Mouse (Mus musculus) C2C12 (cell line): ENCODE results near the gene Slc25a27. TPM values are rescaled to one million over a fixed set of nuclear protein-coding genes. Genes with fewer than 3 reads are reported as not detected.

Experiments
- H3K27me3 ChIP-seq: one replicate; pipeline ENCODE4 v1.6.1; 2011; ENCODE audit not compliant: control insufficient read depth, insufficient read depth, insufficient read length
- H3K36me3 ChIP-seq: one replicate; pipeline ENCODE4 v1.6.1; 2011; ENCODE audit not compliant: control insufficient read depth, insufficient read depth
- H3K4me3 ChIP-seq: one replicate; pipeline ENCODE4 v1.5.1; 2011; ENCODE audit warnings: mild to moderate bottlenecking, control low read depth; ENCODE audit not compliant: poor library complexity, insufficient read depth, severe bottlenecking
- H3K79me2 ChIP-seq: one replicate; pipeline ENCODE4 v1.6.1; 2011; ENCODE audit not compliant: control insufficient read depth, insufficient read depth
- H3K79me3 ChIP-seq: one replicate; pipeline ENCODE4 v1.6.1; 2011; ENCODE audit warnings: low read depth, control low read depth
- H3ac ChIP-seq: one replicate; pipeline ENCODE3; 2011; ENCODE audit warnings: low read depth; ENCODE audit not compliant: control insufficient read depth, insufficient read length
- CEBPB ChIP-seq: IDR thresholded peaks from one replicate; pipeline ENCODE4 v1.6.1; 2011; ENCODE audit warnings: low read depth, mild to moderate bottlenecking, control low read depth, moderate library complexity
- CTCF ChIP-seq: IDR thresholded peaks from one replicate; pipeline ENCODE4 v1.5.1; 2011; ENCODE audit not compliant: control insufficient read depth, insufficient read depth, insufficient read length
- FOSL1 ChIP-seq: IDR thresholded peaks from one replicate; pipeline ENCODE4 v1.8.0; 2011; ENCODE audit warnings: mild to moderate bottlenecking, low read length; ENCODE audit not compliant: poor library complexity, insufficient read depth, severe bottlenecking
- MAX ChIP-seq: IDR thresholded peaks from one replicate; pipeline ENCODE4 v1.6.1; 2011; ENCODE audit warnings: mild to moderate bottlenecking, control low read depth
- MYOD1 ChIP-seq: IDR thresholded peaks from one replicate; pipeline ENCODE4 v1.6.1; 2011; ENCODE audit warnings: low read depth; ENCODE audit not compliant: control insufficient read depth, insufficient read length
- MYOG ChIP-seq: IDR thresholded peaks from one replicate; pipeline ENCODE4 v1.6.1; 2011; ENCODE audit not compliant: control insufficient read depth, insufficient read length; ENCODE audit errors: extremely low read depth
- USF1 ChIP-seq: IDR thresholded peaks from one replicate; pipeline ENCODE4 v1.6.1; 2011; ENCODE audit warnings: low read depth, mild to moderate bottlenecking, control low read depth, moderate library complexity
- polyA plus RNA-seq: library from polyadenylated mRNA; unstranded; fragments of >200 nt; fragmentation: generic; extraction: Trizol; gene quantifications from one replicate; pipeline ENCODE4 v1.2.1, GENCODE M21; 2012; ENCODE audit warnings: missing spikeins

Slc25a27 gene
- polyA plus RNA-seq, 1 experiment, result 0.63 TPM

- H3K79me3 ChIP-seq, result no peaks in the 10 kb centered on the region
- H3K36me3 ChIP-seq, result no peaks in the 10 kb centered on the region
- H3K27me3 ChIP-seq, result no peaks in the 10 kb centered on the region
- no peaks in the 10 kb centered on the region for H3K79me2 ChIP-seq
- H3K4me3 ChIP-seq, result no peak overlapping the region
- no peak overlapping the region for H3ac ChIP-seq
- TF ChIP-seq MYOD1, result no peak
- TF ChIP-seq MAX, result no peak
- TF ChIP-seq FOSL1, result no peak
- no peak for TF ChIP-seq MYOG
These were observed 17.1 kb upstream of the Slc25a27 start for GRCm38 (mm10) chr17:43684086-43684485.

- H3ac ChIP-seq, result no peak overlapping the region
- TF ChIP-seq USF1 (no peak), CEBPB (no peak), MYOG (no peak), MAX (no peak), MYOD1 (no peak), FOSL1 (no peak), CTCF (no peak)
- no peaks in the 10 kb centered on the region for H3K79me2 ChIP-seq
- no peak overlapping the region for H3K4me3 ChIP-seq
- H3K36me3 ChIP-seq, result no peaks in the 10 kb centered on the region
- no peaks in the 10 kb centered on the region for H3K79me3 ChIP-seq
- no peaks in the 10 kb centered on the region for H3K27me3 ChIP-seq
These were observed 10.3 kb upstream of the Slc25a27 start for GRCm38 (mm10) chr17:43677317-43677716.

DNA sequence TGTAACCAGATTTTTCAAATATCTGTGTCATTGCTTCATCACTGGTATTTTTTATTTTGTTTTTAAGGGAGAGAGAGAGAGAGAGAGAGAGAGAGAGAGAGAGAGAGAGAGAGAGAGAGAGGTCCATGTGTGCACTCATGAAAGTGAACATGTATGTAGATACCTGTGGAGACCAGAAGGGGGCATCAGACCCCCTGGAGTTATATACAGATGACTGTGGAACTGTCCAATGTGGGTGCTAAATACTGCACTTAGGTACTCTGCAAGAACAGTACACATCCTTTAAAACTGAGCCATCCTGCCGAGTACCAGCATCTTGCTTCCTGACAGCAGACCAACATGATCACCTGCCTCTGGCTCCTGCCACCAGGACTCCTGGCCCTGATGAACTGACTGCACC, 9.2 kb upstream of the Slc25a27 start:
- Histone ChIP-seq H3K36me3 (no peaks in the 10 kb centered on the region), H3K4me3 (no peak overlapping the region), H3K79me3 (no peaks in the 10 kb centered on the region), H3K27me3 (no peaks in the 10 kb centered on the region), H3K79me2 (no peaks in the 10 kb centered on the region), H3ac (no peak overlapping the region)
- TF ChIP-seq CEBPB (no peak), FOSL1 (no peak), CTCF (no peak), MYOD1 (no peak), MYOG (no peak), USF1 (no peak), MAX (no peak)

- TF ChIP-seq MAX, result no peak
- TF ChIP-seq CEBPB, result peak; percentile 58
- TF ChIP-seq MYOD1, result no peak
- no peak for TF ChIP-seq USF1
- TF ChIP-seq MYOG, result no peak
- no peak for TF ChIP-seq FOSL1
- Histone ChIP-seq H3K27me3 (no peaks in the 10 kb centered on the region), H3K79me2 (no peaks in the 10 kb centered on the region), H3ac (no peak overlapping the region), H3K4me3 (no peak overlapping the region), H3K79me3 (no peaks in the 10 kb centered on the region), H3K36me3 (no peaks in the 10 kb centered on the region)
These were observed 8.2 kb upstream of the Slc25a27 start for GRCm38 (mm10) chr17:43675228-43675627.

DNA sequence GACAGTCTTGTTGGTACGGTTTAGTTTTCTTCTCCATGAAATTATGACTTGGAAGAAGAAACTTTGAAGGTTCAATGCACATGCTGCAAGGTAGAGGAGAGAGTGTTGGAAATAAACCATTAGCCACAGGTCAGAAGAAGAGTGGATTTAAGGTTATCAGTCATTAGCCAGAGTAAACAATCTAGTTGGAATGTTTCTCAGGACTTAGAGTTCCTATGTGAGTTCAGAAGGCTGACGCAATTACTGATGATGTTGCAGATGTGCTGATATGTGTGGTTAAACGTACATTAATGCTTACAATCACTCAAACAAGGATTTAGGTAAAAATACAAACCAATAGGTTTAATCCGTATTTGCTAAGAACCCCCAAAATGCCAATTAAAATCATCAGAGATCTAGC, 4.9 kb upstream of the Slc25a27 start:
- Histone ChIP-seq H3K36me3 (no peaks in the 10 kb centered on the region), H3ac (no peak overlapping the region), H3K79me3 (no peaks in the 10 kb centered on the region), H3K79me2 (no peaks in the 10 kb centered on the region), H3K4me3 (no peak overlapping the region), H3K27me3 (no peaks in the 10 kb centered on the region)
- TF ChIP-seq MAX (no peak), CEBPB (no peak), MYOG (no peak), FOSL1 (no peak), CTCF (no peak), USF1 (no peak), MYOD1 (no peak)

DNA sequence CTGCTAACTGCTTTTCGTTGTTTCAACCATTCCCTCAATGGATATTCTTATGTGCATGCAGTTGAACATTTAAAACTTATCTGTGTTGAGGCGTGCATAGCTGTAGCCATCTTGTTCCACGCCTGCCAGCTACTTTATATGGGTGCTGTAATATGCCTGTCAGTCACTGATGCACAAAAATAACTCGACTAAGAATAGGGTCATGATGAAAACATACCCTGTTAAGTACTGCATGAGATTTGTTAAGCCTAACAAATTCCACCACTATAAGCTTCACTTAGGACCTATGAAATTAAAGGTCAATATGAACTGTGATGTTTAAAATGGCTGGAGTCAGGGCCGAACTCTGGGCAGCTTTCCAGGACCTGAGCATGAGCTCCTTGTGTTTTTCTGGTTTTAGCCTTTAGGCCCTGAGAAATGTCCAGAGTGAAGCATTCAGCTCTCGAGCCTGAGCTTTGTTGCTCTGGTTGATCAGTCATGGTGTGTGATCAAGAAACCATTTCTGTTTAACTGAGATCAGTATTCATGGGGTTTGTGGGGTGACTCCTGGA, 2.2 kb upstream of the Slc25a27 start:
- H3K4me3 ChIP-seq, result no peak overlapping the region
- no peak for TF ChIP-seq MYOD1
- TF ChIP-seq USF1, result no peak
- no peak for TF ChIP-seq FOSL1
- TF ChIP-seq MAX, result no peak
- TF ChIP-seq MYOG, result no peak
- no peak for TF ChIP-seq CEBPB
- no peak for TF ChIP-seq CTCF
- H3K79me2 ChIP-seq, result peaks cover 7% of the 10 kb centered on the region
- no peak overlapping the region for H3ac ChIP-seq
- H3K79me3 ChIP-seq, result no peaks in the 10 kb centered on the region
- no peaks in the 10 kb centered on the region for H3K27me3 ChIP-seq
- H3K36me3 ChIP-seq, result no peaks in the 10 kb centered on the region
